Mouse (Mus musculus): ENCODE data around the gene Gabbr2. TPM values are rescaled to one million over a fixed set of nuclear protein-coding genes. Genes with fewer than 3 reads are reported as not detected.

Gabbr2 gene
- polyA plus RNA-seq, 1 experiment from 2014 or later, result 12.7 TPM

- no peaks in the 10 kb centered on the region for H3K4me1 ChIP-seq
- H3K4me3 ChIP-seq, result no peak overlapping the region
- no peak overlapping the region for H3K9ac ChIP-seq
- H3K27ac ChIP-seq, result no peak overlapping the region
- no peaks in the 10 kb centered on the region for H3K9me3 ChIP-seq
- 92% methylated on average over 7 of the region's 7 CpGs for WGBS
- no peaks in the 10 kb centered on the region for H3K36me3 ChIP-seq (replicated peaks)
- no peak overlapping the region for H3K4me2 ChIP-seq
- no peak for ATAC-seq (replicated peaks)
- H3K27me3 ChIP-seq (replicated peaks), result no peaks in the 10 kb centered on the region
Measured at GRCm38 (mm10) chr4:46953021-46953420, 38.7 kb downstream of the Gabbr2 start.

DNA sequence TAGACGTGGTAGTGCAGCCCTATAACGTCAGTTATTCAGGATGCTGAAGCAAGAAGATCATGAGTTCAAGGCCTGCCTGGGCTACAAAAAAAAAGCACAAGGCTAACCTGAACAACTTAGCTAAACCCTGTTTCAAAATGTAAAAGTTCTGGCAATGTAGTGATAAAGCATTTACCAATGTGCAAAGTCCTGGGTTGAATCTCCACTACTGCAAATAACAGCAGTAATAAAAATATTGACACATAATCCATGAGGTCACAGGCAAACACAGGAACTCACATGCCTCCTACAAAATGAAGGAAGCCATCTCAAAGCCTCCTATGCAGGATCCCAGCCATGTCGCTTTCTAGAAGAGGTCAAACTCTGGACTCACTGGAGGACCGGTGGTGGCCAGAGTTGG is 39.1 kb downstream of the Gabbr2 start:
- no peak overlapping the region for H3K4me3 ChIP-seq
- H3K4me1 ChIP-seq, result no peaks in the 10 kb centered on the region
- H3K27ac ChIP-seq, result no peak overlapping the region
- H3K9me3 ChIP-seq, result no peaks in the 10 kb centered on the region
- no peaks in the 10 kb centered on the region for H3K27me3 ChIP-seq (replicated peaks)
- H3K9ac ChIP-seq, result no peak overlapping the region
- 89% methylated on average over 4 of the region's 4 CpGs for WGBS
- no peak for ATAC-seq (replicated peaks)
- H3K4me2 ChIP-seq, result no peak overlapping the region
- H3K36me3 ChIP-seq (replicated peaks), result no peaks in the 10 kb centered on the region

DNA sequence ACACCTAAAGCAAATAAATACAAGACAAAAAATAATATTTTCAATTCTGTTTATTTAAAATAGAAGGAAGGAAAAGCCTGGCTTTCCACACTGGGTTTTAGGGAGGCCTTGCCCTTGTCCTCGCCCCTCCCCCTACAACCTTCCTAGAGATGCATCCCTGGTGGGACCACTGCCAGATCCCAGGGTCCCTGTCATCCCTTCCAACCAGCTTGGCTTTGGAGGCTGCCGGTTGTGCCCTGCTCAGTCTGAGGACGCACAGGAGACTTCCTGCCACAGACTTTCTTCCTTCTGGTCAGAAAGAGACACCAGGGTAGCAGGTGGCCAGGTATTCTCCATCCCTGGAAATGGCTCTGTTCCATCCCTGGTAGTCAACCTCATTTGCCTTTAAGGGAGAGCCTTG is 57.4 kb downstream of the Gabbr2 start:
- H3K4me2 ChIP-seq, result no peak overlapping the region
- 78% methylated on average over 3 of the region's 3 CpGs for WGBS
- no peak overlapping the region for H3K9ac ChIP-seq
- H3K36me3 ChIP-seq (replicated peaks), result no peaks in the 10 kb centered on the region
- no peaks in the 10 kb centered on the region for H3K27me3 ChIP-seq (replicated peaks)
- no peak for ATAC-seq (replicated peaks)
- H3K4me1 ChIP-seq, result peaks cover 6% of the 10 kb centered on the region; the same call in 1 of the 2 replicates
- no peak overlapping the region for H3K27ac ChIP-seq
- H3K4me3 ChIP-seq, result no peak overlapping the region
- H3K9me3 ChIP-seq, result no peaks in the 10 kb centered on the region

- no peak overlapping the region for H3K27ac ChIP-seq
- H3K9ac ChIP-seq, result no peak overlapping the region
- WGBS, result 72% methylated on average over 2 of the region's 2 CpGs
- no peak overlapping the region for H3K4me2 ChIP-seq
- H3K36me3 ChIP-seq (replicated peaks), result no peaks in the 10 kb centered on the region
- H3K9me3 ChIP-seq, result no peaks in the 10 kb centered on the region
- no peaks in the 10 kb centered on the region for H3K27me3 ChIP-seq (replicated peaks)
- no peak overlapping the region for H3K4me3 ChIP-seq
- H3K4me1 ChIP-seq, result peaks cover 6% of the 10 kb centered on the region; the same call in 1 of the 2 replicates
- no peak for ATAC-seq (replicated peaks)
Measured at GRCm38 (mm10) chr4:46933590-46933989, 58.1 kb downstream of the Gabbr2 start.

DNA sequence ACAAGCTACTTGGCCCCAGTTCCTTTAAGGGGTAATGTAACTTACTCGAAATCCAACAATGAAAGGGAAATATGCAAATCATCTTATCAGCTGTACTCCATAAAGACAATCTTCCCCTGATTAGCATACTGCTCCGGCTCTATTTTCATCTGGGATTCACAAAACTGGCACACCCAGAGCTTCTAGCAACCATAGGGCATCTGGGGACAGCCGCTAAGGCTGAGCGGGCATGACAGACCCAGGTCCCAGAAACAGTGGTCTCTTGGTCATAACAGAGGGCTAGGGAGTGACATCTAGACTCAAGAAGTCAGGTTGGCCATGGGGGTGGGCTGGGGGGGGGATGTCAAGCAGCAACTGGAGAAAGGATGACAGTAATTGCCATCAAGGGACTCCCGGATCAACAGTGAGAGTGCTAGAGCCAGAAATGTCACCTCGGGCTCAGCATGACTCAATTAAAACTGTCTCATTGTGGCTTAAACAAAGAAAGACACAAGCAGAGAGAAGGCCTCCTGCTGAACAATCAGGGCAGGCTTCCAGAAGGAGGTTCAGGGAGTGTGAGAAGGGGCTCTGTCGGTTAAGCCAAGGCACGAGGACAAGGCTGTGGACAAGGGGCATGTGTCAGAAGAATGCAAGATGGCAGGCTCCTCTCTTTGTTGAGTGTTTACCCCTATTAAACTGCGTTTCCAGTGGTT is 59.8 kb downstream of the Gabbr2 start:
- H3K27me3 ChIP-seq (replicated peaks), result no peaks in the 10 kb centered on the region
- H3K4me2 ChIP-seq, result no peak overlapping the region
- peaks cover 10% of the 10 kb centered on the region for H3K4me1 ChIP-seq
- H3K27ac ChIP-seq, result no peak overlapping the region
- H3K9me3 ChIP-seq, result no peaks in the 10 kb centered on the region
- no peaks in the 10 kb centered on the region for H3K36me3 ChIP-seq (replicated peaks)
- WGBS, result 29% methylated on average over 9 of the region's 9 CpGs
- no peak overlapping the region for H3K9ac ChIP-seq
- peak; percentile 38; the same call in 1 of the 2 replicates for ATAC-seq (replicated peaks)
- no peak overlapping the region for H3K4me3 ChIP-seq

DNA sequence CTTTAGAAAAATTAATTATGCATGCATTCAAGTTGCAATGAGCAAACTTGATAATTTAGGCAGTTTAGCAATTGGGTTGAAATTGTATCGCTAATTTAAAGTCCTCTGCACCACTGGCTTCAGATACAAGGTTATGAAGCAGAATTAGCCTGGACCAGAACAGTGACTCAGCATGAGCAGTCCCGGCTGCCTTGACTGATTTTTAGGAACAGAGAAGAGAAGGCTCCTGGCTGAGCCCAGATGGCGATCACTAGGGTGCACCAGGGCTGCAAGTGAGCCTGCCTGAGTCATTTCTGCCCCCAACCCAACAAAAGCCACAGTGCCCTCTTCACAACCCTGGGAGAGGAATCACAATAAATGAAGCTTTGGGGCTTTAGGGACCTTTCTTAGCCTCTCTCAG is 63.6 kb downstream of the Gabbr2 start:
- Histone ChIP-seq H3K4me3 (no peak overlapping the region), H3K27me3 (replicated peaks) (no peaks in the 10 kb centered on the region), H3K4me1 (peaks cover 10% of the 10 kb centered on the region), H3K36me3 (replicated peaks) (no peaks in the 10 kb centered on the region), H3K27ac (no peak overlapping the region), H3K9ac (no peak overlapping the region), H3K9me3 (no peaks in the 10 kb centered on the region), H3K4me2 (no peak overlapping the region)
- WGBS, result 50% methylated on average over 3 of the region's 3 CpGs
- ATAC-seq (replicated peaks), result no peak

- ATAC-seq (replicated peaks), result peak; percentile 64
- no peak overlapping the region for H3K27ac ChIP-seq
- H3K4me1 ChIP-seq, result peaks cover 3% of the 10 kb centered on the region; the same call in 1 of the 2 replicates
- H3K4me3 ChIP-seq, result no peak overlapping the region
- no peak overlapping the region for H3K4me2 ChIP-seq
- no peaks in the 10 kb centered on the region for H3K27me3 ChIP-seq (replicated peaks)
- WGBS, result 44% methylated on average over 8 of the region's 8 CpGs
- no peaks in the 10 kb centered on the region for H3K9me3 ChIP-seq
- no peak overlapping the region for H3K9ac ChIP-seq
- H3K36me3 ChIP-seq (replicated peaks), result no peaks in the 10 kb centered on the region
Measured at GRCm38 (mm10) chr4:46919144-46919543, 72.5 kb downstream of the Gabbr2 start.

DNA sequence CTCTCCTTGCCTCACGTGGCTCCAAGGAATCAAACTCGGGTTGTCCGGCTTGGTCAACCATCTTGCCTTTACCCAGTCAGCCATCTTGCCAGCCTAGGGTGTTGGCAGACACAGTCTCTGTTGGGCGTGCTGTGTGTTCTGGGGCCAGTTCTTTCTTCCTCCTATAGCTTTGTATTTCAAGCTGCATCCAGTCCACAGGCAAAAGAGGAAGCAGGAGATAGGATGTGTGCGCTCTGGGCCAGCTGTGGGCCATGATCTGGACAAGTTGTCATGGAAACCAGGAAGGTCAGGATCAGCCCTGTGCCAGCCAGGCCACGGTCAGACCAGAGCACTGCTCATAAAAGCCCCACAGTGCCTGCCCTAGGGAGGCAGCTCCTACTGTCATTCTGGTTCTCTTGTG is 74.9 kb downstream of the Gabbr2 start:
- H3K36me3 ChIP-seq (replicated peaks), result no peaks in the 10 kb centered on the region
- H3K4me1 ChIP-seq, result peaks cover 3% of the 10 kb centered on the region; the same call in 1 of the 2 replicates
- ATAC-seq (replicated peaks), result peak; percentile 46; the same call in 1 of the 2 replicates
- WGBS, result 84% methylated on average over 6 of the region's 6 CpGs
- no peak overlapping the region for H3K9ac ChIP-seq
- H3K27ac ChIP-seq, result no peak overlapping the region
- no peaks in the 10 kb centered on the region for H3K9me3 ChIP-seq
- no peaks in the 10 kb centered on the region for H3K27me3 ChIP-seq (replicated peaks)
- no peak overlapping the region for H3K4me3 ChIP-seq
- H3K4me2 ChIP-seq, result no peak overlapping the region

DNA sequence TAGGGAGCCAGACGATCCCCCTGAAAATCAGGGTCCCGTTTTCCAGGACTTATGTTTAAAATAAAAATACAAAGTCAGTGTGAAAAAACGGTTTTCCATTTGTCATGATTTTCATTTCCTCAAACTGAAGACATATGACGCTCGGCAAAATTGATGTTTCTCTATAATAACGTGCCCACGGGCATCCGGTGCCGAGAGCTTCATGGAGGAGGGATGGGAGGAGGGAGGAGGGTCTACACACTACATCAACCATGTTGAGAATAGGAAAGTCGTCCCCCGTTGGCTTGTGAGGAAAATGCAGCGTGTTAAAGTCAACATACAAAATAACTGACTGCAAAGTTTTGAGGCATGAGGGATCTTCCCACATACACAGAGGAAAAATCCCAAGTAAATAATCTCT is 75.7 kb downstream of the Gabbr2 start:
- no peak for ATAC-seq (replicated peaks)
- no peak overlapping the region for H3K4me3 ChIP-seq
- peaks cover 3% of the 10 kb centered on the region; the same call in 1 of the 2 replicates for H3K4me1 ChIP-seq
- 0 out of 2 replicates have a peak overlapping the region, but pooled peaks have one; percentile 42 for H3K27ac ChIP-seq
- 86% methylated on average over 12 of the region's 12 CpGs for WGBS
- no peaks in the 10 kb centered on the region for H3K36me3 ChIP-seq (replicated peaks)
- H3K4me2 ChIP-seq, result no peak overlapping the region
- H3K9ac ChIP-seq, result no peak overlapping the region
- no peaks in the 10 kb centered on the region for H3K9me3 ChIP-seq
- no peaks in the 10 kb centered on the region for H3K27me3 ChIP-seq (replicated peaks)

DNA sequence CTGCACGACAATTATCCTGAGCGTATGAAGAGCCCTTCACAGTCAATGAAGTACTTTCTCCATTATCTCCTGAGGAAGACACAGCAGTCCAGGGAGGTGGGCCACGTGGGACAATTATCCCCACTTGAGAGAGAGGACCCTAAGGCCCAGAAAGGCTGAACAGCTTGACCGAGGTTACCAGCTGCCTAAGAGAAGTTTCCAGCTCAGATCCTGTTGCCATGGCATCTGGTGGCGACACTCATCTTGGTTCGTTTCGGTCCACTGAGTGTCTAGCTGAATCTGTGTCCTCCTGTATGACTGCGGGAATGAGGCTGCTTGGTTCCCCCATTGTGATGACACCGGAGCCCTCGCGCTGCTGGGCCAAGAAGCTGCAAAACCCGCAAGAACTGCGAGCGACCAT is 76.2 kb downstream of the Gabbr2 start:
- peaks cover 3% of the 10 kb centered on the region; the same call in 1 of the 2 replicates for H3K4me1 ChIP-seq
- ATAC-seq (replicated peaks), result no peak
- 0 out of 2 replicates have a peak overlapping the region, but pooled peaks have one; percentile 42 for H3K27ac ChIP-seq
- no peaks in the 10 kb centered on the region for H3K36me3 ChIP-seq (replicated peaks)
- H3K4me2 ChIP-seq, result no peak overlapping the region
- H3K9ac ChIP-seq, result no peak overlapping the region
- no peak overlapping the region for H3K4me3 ChIP-seq
- no peaks in the 10 kb centered on the region for H3K9me3 ChIP-seq
- H3K27me3 ChIP-seq (replicated peaks), result no peaks in the 10 kb centered on the region
- 56% methylated on average over 14 of the region's 14 CpGs for WGBS

DNA sequence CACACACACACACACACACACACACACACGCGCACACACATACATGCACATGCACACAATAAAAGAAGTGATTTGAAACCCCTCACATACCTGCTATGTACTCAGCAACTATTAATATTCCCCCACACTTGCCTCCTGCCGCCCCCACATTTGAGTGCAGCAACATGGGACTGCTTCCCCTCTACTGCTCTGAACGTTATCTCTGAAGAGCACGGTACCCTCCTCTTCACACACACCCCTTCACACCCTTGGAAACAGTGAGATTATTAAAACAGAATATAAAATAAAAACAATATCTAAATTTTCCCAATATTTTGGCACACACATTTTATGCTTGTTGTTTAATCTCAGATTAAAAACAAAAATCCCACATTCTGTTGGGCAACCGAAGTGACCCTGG is 77.1 kb downstream of the Gabbr2 start:
- Histone ChIP-seq H3K27me3 (replicated peaks) (no peaks in the 10 kb centered on the region), H3K9me3 (no peaks in the 10 kb centered on the region), H3K27ac (no peak overlapping the region), H3K4me3 (no peak overlapping the region), H3K36me3 (replicated peaks) (no peaks in the 10 kb centered on the region), H3K4me2 (no peak overlapping the region), H3K4me1 (peaks cover 3% of the 10 kb centered on the region; the same call in 1 of the 2 replicates), H3K9ac (no peak overlapping the region)
- ATAC-seq (replicated peaks), result no peak
- WGBS, result 92% methylated on average over 6 of the region's 6 CpGs

DNA sequence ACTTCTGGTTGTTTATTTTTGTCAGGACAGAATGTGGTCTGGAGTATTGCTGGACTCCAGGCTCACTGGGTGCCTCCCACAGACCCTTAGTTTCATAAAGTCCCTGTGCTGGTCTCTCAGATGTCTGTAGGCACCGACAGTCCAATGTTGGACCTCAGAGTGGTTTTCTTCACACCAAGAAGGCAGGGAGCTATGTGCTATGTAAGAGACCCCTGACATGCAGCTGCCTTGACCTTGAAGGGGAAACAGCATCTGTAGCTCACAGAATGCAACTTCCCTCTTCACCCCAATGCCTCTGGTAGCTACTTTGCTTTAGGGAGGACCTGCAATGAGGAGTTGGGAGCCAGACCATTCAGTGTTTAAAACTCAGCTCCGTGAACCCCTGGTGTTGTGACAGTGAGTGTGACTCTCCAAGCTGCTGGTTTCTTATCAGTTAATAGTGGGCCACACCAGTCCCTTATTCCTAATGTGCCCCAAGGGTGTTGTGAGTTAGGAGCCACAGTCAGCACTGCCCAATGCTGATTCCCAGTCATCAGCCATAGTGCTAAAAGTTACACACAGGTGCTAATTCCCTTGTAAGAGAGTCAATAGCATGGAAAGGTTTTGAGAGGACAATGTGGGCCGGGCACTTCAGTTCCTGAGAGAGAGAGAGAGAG is 85.5 kb downstream of the Gabbr2 start:
- H3K27ac ChIP-seq, result no peak overlapping the region
- no peaks in the 10 kb centered on the region for H3K9me3 ChIP-seq
- 82% methylated on average over 3 of the region's 3 CpGs for WGBS
- ATAC-seq (replicated peaks), result no peak
- no peak overlapping the region for H3K4me3 ChIP-seq
- no peak overlapping the region for H3K4me2 ChIP-seq
- peaks cover 13% of the 10 kb centered on the region; the same call in 1 of the 2 replicates for H3K4me1 ChIP-seq
- no peak overlapping the region for H3K9ac ChIP-seq
- no peaks in the 10 kb centered on the region for H3K27me3 ChIP-seq (replicated peaks)
- no peaks in the 10 kb centered on the region for H3K36me3 ChIP-seq (replicated peaks)

- Histone ChIP-seq H3K4me3 (no peak overlapping the region), H3K36me3 (replicated peaks) (no peaks in the 10 kb centered on the region), H3K27me3 (replicated peaks) (no peaks in the 10 kb centered on the region), H3K9ac (no peak overlapping the region), H3K9me3 (no peaks in the 10 kb centered on the region), H3K27ac (no peak overlapping the region), H3K4me2 (no peak overlapping the region), H3K4me1 (peaks cover 13% of the 10 kb centered on the region; the same call in 1 of the 2 replicates)
- no peak for ATAC-seq (replicated peaks)
- WGBS, result 88% methylated on average over 3 of the region's 3 CpGs
Measured at GRCm38 (mm10) chr4:46905152-46905551, 86.5 kb downstream of the Gabbr2 start.

Measured in midbrain, embryonic 15.5 days (tissue).